Mouse (Mus musculus) C2C12 (cell line): ENCODE results near the gene Igfbp7.

Experiments used
- CEBPB ChIP-seq: IDR thresholded peaks from one replicate; pipeline ENCODE4 v1.6.1; 2011; ENCODE audit warnings: low read depth, mild to moderate bottlenecking, control low read depth, moderate library complexity
- CTCF ChIP-seq: IDR thresholded peaks from one replicate; pipeline ENCODE4 v1.5.1; 2011; ENCODE audit not compliant: control insufficient read depth, insufficient read depth, insufficient read length
- FOSL1 ChIP-seq: IDR thresholded peaks from one replicate; pipeline ENCODE4 v1.8.0; 2011; ENCODE audit warnings: mild to moderate bottlenecking, low read length; ENCODE audit not compliant: poor library complexity, insufficient read depth, severe bottlenecking
- MAX ChIP-seq: IDR thresholded peaks from one replicate; pipeline ENCODE4 v1.6.1; 2011; ENCODE audit warnings: mild to moderate bottlenecking, control low read depth
- MYOD1 ChIP-seq: IDR thresholded peaks from one replicate; pipeline ENCODE4 v1.6.1; 2011; ENCODE audit warnings: low read depth; ENCODE audit not compliant: control insufficient read depth, insufficient read length
- MYOG ChIP-seq: IDR thresholded peaks from one replicate; pipeline ENCODE4 v1.6.1; 2011; ENCODE audit not compliant: control insufficient read depth, insufficient read length; ENCODE audit errors: extremely low read depth
- USF1 ChIP-seq: IDR thresholded peaks from one replicate; pipeline ENCODE4 v1.6.1; 2011; ENCODE audit warnings: low read depth, mild to moderate bottlenecking, control low read depth, moderate library complexity

- TF ChIP-seq CTCF (no peak), MAX (no peak), USF1 (no peak), FOSL1 (no peak), MYOG (no peak), CEBPB (no peak), MYOD1 (no peak)
These were observed 22.2 kb upstream of the Igfbp7 start for GRCm38 (mm10) chr5:77430049-77430448.
